In the genomic region with DNA sequence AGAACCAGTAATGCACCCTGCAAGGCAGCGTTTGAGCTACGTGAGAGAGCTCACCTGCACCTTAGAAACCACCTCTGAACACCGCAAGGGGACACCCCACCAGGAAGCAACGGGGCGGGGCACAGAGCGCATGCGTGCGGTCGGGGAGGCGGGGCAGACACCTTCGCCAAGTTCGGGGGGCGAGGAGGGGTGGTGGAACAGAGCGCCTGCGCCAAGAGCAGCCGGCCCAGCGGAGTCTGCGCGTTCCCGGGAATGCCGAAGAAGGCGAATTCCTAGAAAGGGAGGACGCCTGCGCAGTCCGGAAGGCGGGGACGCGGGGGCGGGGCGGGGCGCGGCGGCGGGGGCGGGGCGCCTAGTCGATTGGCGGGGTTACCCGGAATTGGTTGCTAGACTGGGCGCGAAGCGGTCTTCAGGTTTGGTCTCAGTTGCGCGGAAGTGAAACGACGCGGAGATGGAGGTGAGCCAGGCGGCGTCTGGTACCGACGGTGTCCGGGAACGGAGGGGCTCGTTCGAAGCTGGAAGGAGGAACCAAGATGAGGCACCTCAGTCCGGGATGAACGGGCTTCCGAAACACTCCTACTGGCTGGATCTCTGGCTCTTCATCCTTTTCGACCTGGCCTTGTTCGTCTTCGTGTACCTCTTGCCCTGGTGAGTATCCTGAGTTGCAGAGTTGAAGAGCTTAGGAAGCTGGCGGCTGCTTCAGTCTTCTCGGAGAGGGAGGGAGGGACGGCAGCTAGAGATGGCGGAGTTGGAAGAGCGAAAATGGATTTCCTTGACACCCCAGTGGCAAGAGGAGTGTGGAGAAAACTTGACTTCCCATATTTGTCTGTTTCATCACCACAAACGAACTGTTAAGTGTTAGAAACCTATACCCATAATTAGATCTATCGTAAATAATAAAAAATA, we compare ENCODE assay signal across 8 mouse cellular contexts. TPM values are rescaled to one million over a fixed set of nuclear protein-coding genes. Genes with fewer than 3 reads are reported as not detected.
A peak's percentile ranks its signal among the peaks of the same experiment; 100 is the strongest.
DNase-seq lines count a peak whose midpoint lies in the region; ATAC-seq lines count a peak whose summit lies in the region.

A gene (plus strand): TSS at position 195 of the 906 bp plus-strand sequence.

- peak; percentile 88 for ATAC-seq in inflammation-experienced regulatory T-cells, adult 6 months
- ATAC-seq in megakaryocyte-erythroid progenitor cell, adult 5-6 weeks (replicated peaks; ENCODE audit: low FRiP score, low TSS enrichment, poor library complexity, severe bottlenecking), result peak; percentile 91

- intact Hi-C loops in gastrocnemius, postnatal 14 days (cut with DNase I; ENCODE audit: low total_unique reads), result no loop called here
- intact Hi-C loops in left cerebral cortex, postnatal 10 days (cut with DNase I), result no loop called here

- peak; percentile 98 to 99 for DNase-seq in adrenal gland, adult (ENCODE audit: inconsistent age in 2 of 2, low spot score in 1 of 2)
- DNase-seq in embryo, embryonic 10.5 days (ENCODE audit: low spot score), result peak; percentile 95
- peak; percentile 98 for DNase-seq in gastrocnemius, postnatal 14 days
- DNase-seq in left cerebral cortex, postnatal 10 days (ENCODE audit: extremely low spot score in 1 of 2, low spot score in 2 of 2), result peak; percentile 94 to 98
- DNase-seq in right cerebral cortex, postnatal 25 days, result peak; percentile 96
- peak; percentile 98 to 99 for DNase-seq in urinary bladder, postnatal 4 days (ENCODE audit: low spot score in 2 of 2)

RNA-seq across cellular contexts. Expression of the gene that starts here (rescaled TPM):
- total RNA-seq in gastrocnemius, postnatal 14 days (2021), result 10 to 100 TPM; 22.0 to 23.0 TPM
- 100 to 1,000 TPM in 2 of 3 experiments, 10 to 100 TPM in 1; 85.7 to 155 (median 104) TPM for polyA plus RNA-seq in inflammation-experienced regulatory T-cells, adult 6 months (2017; shearing (Covaris generic))
- total RNA-seq in left cerebral cortex, postnatal 10 days (2021), result 10 to 100 TPM; 43.2 to 48.6 TPM
- total RNA-seq in megakaryocyte-erythroid progenitor cell, adult 5-6 weeks (2014; fragmentation: Nextera tagmentation), result 53.9 and 60.1 TPM in 2 replicates
- 15.9 and 20.8 TPM in 2 replicates for total RNA-seq in megakaryocyte-erythroid progenitor cell, adult 5-6 weeks (2017)

Comparison
In these comparisons a context has a peak if more than half of its experiments do, and no peak if none do; other contexts are left out.
1. Peak in every context shown above with its lines: DNase-seq and ATAC-seq.